Mouse (Mus musculus): ENCODE measurements around the gene Mpig6b. TPM values are rescaled to one million over a fixed set of nuclear protein-coding genes. Genes with fewer than 3 reads are reported as not detected.

Gene Mpig6b
- 1.5 and 1.9 TPM in 2 replicates for polyA plus RNA-seq (2012; rRNA removed)

GRCm38 (mm10) chr17:35066084-35066483 is at the start of gene Mpig6b:
Mpig6b (minus strand) TSS chr17:35066184.

GRCm38 (mm10) chr17:35115046-35116019 is 49.3 kb upstream of the Mpig6b start, which contains the start of gene Ly6g5b:
Ly6g5b (minus strand) TSS chr17:35115428.

GRCm38 (mm10) chr17:35108097-35108496 is 42.1 kb upstream of the Mpig6b start, which contains the start of gene Ly6g5c:
Ly6g5c (plus strand) TSS chr17:35108279.

GRCm38 (mm10) chr17:35088825-35089644 is 23.1 kb upstream of the Mpig6b start, which contains the start of gene Abhd16a:
Abhd16a (plus strand) TSS chr17:35089263.

GRCm38 (mm10) chr17:35085208-35085865 is 19.4 kb upstream of the Mpig6b start, which contains the start of gene Ly6g6f:
Ly6g6f (minus strand) TSS chr17:35085610.

GRCm38 (mm10) chr17:35077786-35078233 is 11.8 kb upstream of the Mpig6b start, which contains the start of gene Ly6g6d:
Ly6g6d (minus strand) TSS chr17:35078065.

GRCm38 (mm10) chr17:35076507-35077176 is 10.7 kb upstream of the Mpig6b start, which contains the start of gene Ly6g6e:
Ly6g6e (plus strand) TSS chr17:35076902.

GRCm38 (mm10) chr17:35064951-35065947 is 735 bp downstream of the Mpig6b start, which contains the start of gene Ly6g6c:
Ly6g6c (plus strand) TSS chr17:35065388.

GRCm38 (mm10) chr17:35058911-35059892 is 6.8 kb downstream of the Mpig6b start, which contains the start of gene Ddah2:
Ddah2 (plus strand) TSS chr17:35059035.

GRCm38 (mm10) chr17:35049561-35050016 is 16.4 kb downstream of the Mpig6b start, which contains the start of gene Clic1:
Clic1 (plus strand) TSS chr17:35049966.

GRCm38 (mm10) chr17:35046681-35047455 is 19.1 kb downstream of the Mpig6b start, which contains the start of gene Msh5:
Msh5 (minus strand) TSS chr17:35046745.

GRCm38 (mm10) chr17:35027277-35028068 is 38.5 kb downstream of the Mpig6b start, which contains the start of gene Sapcd1:
Sapcd1 (minus strand) TSS chr17:35028016.

GRCm38 (mm10) chr17:35016376-35016775 is 49.6 kb downstream of the Mpig6b start, which contains the start of gene Vwa7:
Vwa7 (plus strand) TSS chr17:35016579.

